Mouse (Mus musculus) splenic B cell, adult 2 months (primary cell): ENCODE results near the gene Olfr412.

ENCODE experiments used
- DNase-seq: peaks from one replicate; pipeline ENCODE4 v3.0.0-alpha.2; 2011; ENCODE audit warnings: low read depth, low spot score
- H3K27me3 ChIP-seq: 2 replicates; pipeline ENCODE4 v1.6.1; 2012; ENCODE audit warnings: mild to moderate bottlenecking, low read length, moderate library complexity, mixed read lengths; ENCODE audit not compliant: control insufficient read depth, poor library complexity, insufficient read depth, severe bottlenecking
- H3K36me3 ChIP-seq: 2 replicates; pipeline ENCODE4 v1.6.1; 2012; ENCODE audit warnings: mild to moderate bottlenecking, low read length, moderate library complexity, mixed read lengths; ENCODE audit not compliant: control insufficient read depth, poor library complexity, insufficient read depth, severe bottlenecking

The Olfr412 gene

DNA sequence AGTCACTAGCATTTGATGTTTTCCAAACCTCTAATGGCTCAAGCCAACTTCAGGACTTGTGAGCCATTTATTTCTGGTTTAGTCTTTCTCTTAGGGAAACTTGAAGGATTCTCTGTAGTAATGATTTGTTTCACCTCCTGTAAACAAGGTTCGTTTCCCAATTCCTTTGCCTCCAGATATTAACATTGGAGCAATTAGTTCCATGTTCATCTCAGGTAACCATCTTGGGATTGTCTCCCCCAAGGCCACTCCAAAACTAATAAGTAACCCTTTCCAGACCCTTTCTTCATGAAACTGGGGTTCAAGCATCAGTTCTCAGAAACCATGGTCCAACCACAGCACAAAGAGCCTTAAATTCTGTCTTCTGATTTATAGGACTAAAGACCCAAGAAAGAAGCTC is at the start of gene Olfr412:
Gene Olfr412 (plus strand): TSS at position 301 of the 400 bp plus-strand sequence.
- DNase-seq: no peak
- Histone ChIP-seq H3K36me3 (no peaks in the 10 kb centered on the region), H3K27me3 (no peaks in the 10 kb centered on the region)

DNA sequence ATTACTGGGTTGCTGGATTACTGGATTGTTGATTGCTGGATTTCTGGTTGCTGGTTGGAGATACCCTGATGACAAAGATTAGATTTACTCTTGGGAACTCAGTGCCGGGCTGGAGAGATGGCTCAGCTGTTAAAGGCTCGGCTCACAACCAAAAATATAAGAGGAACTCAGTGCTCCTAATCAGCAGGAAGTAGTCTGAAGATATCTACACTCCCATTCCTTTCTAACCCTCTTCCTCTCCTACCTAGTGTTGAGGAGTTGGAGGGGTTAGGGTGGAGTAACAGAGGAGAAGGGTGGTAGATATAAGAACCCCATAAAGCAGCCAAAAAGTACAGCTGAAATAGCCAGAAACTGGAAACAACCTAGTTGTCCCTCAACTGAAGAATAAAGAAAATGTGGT is 35.8 kb upstream of the Olfr412 start:
- Histone ChIP-seq H3K27me3 (no peaks in the 10 kb centered on the region), H3K36me3 (no peaks in the 10 kb centered on the region)
- no peak for DNase-seq

DNA sequence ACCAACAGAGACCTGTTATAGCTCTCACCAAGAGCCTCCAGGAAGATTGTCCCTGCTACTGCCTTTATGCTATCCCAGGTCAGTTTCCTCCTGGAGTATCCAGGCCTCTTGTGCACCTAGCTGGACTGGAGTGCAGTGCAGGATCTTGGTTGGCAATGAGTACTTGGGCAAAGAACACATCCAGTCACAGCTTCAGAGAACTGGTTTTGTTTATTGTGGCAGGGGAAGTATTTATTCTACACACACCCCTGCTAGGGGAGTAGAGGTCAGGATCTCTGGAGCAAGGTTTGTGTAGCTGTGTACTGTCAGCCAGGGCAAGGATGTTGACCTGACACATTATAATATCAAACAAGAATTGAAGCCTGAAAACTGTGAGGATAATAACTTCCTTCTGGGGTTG is 33.1 kb upstream of the Olfr412 start:
- Histone ChIP-seq H3K36me3 (no peaks in the 10 kb centered on the region), H3K27me3 (no peaks in the 10 kb centered on the region)
- DNase-seq: no peak

DNA sequence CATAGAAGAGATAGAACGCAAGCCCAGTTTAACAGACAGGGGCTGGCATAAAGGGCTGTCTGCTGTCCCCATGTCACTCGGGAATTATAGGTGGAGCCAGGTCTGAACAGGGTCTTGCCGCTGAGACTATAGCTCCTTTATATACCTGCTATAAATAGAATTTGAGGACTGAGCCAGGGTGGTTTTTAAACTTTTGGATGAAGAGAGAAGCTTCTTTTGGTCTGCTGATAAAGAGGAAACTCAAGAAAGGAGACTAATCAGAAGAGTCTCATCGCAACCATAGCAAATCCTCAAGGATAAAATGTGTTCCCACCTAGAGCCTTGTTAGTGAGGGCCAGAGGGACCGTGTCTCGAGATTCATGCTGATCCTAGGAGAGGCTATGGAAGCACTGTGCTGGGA is 23.9 kb upstream of the Olfr412 start, which contains the start of gene Olfr410:
Gene Olfr410 (minus strand): TSS at position 101 of the 400 bp plus-strand sequence.
- Histone ChIP-seq H3K36me3 (no peaks in the 10 kb centered on the region), H3K27me3 (no peaks in the 10 kb centered on the region)

DNA sequence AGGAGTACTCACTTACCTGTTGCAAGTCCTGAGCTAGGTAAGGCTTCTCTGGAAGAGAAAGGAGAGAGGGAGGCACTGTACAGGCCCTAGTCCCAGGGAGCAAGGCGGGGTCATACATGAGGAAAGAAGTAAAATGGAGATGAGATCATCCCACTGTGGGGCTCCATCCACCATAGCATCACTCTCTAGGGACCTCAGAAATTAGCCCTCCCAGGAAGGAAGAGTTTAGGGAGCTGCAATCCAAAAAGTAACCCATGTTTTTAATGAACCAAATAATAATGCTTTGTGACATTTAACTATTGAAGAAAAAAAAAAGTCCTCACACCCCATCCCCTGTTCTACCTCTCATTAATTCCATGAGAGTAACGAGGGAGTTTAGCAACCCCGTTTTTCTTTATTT is 9.3 kb upstream of the Olfr412 start, which contains the start of gene Olfr411:
Gene Olfr411 (minus strand): TSS at position 101 of the 400 bp plus-strand sequence.
- DNase-seq: no peak
- Histone ChIP-seq H3K36me3 (no peaks in the 10 kb centered on the region), H3K27me3 (no peaks in the 10 kb centered on the region)

More for the DNA sequence above, 23.9 kb upstream of the Olfr412 start, which contains the start of gene Olfr410:
- no peak for DNase-seq

DNA sequence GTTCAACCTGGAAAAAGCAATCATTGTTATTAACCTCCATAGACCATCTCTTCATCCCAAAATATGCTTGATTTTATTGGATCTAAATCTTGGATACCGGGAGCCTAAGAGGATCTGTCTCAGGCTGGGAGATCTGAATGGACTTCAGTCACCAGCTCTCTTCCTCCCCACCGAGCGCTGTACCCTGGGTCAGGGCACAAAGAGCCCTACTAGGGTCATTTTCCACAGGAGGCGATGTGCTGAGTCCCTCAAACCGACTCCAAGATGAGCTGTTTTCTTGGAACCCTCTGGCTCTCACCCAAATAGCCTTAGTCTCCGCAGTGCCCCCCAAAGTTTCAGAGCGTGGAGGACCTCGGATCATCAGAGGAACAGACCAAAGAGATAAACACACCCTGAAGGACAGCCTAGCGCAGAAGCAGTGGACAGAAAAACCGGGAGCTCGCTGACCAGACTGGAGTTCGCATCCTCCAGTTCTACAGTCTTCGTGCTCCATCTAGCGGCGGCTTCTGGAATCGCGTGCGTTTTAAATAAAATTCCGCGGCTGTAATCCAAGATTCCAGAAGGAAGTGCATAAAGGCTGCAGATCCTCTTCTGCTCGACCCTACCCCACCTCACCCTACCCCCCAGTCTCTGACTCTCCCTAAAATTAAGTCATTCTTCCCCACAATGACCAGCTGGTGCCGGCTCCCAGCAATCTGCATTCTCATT is 9.7 kb downstream of the Olfr412 start:
- peak; percentile 63 for DNase-seq

DNA sequence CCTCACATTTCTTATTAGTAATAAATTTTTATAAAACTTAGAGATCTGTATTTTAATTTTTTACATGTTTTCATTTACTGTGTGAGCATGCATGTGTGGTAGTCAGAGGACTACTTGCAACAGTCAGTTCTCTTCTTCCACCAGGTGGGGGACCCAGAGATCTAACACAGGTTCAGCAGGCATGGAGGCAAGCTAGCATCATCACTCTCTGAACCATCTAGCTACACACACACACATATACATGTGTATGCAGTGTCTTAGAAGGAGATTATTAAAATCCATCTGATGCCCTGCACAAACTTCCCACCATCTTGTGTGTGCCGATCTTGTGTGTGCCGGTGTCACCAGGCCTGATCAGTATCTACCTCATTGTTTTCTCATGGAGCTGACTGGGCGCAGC is 15.0 kb downstream of the Olfr412 start:
- DNase-seq: peak; percentile 42
- Histone ChIP-seq H3K27me3 (no peaks in the 10 kb centered on the region), H3K36me3 (no peaks in the 10 kb centered on the region)

More for the DNA sequence above, 9.7 kb downstream of the Olfr412 start:
- Histone ChIP-seq H3K27me3 (no peaks in the 10 kb centered on the region), H3K36me3 (no peaks in the 10 kb centered on the region)

DNA sequence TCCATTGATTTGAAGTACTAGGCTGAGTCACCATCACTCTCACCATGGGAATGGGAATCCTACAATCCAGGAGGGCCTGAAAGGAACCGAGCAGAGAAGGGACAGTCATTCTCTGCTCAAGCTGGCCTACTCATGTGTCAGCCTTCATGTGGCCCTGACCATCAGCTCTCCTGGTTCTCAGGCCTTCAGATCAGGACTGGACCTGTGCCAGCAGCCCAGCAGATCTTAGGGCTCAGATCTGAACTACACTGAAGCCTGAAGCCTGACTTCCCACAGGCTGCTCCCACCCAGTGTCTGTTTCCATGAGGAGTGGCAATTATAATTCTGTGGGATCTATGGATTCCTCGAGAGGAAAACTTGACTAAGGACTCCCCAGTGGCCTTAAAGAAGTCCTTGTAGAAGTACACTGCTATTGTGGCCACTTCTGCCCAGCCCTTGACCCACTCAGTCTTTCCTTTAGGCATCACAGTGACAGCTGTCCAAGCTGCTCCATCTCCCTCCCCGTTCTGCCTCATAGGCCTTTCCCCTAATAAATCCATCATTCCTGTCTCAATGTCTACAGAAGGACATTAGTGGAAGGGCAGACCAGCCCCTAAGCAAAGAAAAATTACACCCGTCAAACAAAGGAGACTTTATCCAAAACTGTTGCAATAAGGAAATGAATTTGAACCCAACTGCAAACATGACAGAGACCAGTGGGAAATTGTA is 17.5 kb downstream of the Olfr412 start:
- Histone ChIP-seq H3K27me3 (no peaks in the 10 kb centered on the region), H3K36me3 (no peaks in the 10 kb centered on the region)
- no peak for DNase-seq

DNA sequence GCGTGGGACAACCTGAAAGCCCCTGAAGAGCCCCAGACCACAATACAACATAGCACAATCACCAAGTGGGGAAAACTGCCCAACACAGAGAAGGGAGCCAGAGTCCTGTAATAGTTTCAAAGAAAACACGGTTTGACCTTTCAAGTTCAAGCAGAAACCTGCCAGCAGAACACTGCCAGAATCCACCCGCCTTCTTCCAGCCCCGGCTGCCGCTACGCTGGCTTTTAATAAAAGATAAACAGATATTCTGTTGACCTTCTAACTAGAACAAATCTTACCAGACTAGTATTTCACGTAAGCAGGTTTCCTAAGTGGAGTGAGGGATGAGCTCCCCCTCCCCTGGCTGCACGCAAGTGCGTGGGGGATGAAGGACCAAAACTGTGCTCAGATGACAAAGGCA is 23.8 kb downstream of the Olfr412 start:
- DNase-seq: no peak
- Histone ChIP-seq H3K27me3 (no peaks in the 10 kb centered on the region), H3K36me3 (no peaks in the 10 kb centered on the region)

DNA sequence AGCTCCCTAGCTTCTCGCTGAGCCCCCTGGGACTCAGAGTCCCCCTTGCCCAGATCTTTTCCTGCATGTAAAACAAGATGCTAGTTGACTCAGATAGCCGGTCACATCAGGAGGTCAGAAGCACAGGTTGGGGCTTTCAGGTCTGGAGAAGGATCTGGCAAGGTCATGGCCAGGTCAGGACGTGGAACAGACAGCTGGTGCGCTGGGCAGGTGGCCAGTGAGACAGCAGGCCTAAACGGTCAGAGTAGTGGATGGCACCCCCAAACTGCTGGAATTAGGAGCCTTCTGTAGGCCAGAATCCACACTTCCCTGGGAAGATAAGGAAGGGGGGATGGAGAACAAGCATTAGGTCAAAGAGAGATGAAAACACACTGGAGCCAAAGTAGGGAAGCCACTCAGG is 25.3 kb downstream of the Olfr412 start:
- H3K36me3 ChIP-seq: no peaks in the 10 kb centered on the region
- DNase-seq: no peak
- no peaks in the 10 kb centered on the region for H3K27me3 ChIP-seq

DNA sequence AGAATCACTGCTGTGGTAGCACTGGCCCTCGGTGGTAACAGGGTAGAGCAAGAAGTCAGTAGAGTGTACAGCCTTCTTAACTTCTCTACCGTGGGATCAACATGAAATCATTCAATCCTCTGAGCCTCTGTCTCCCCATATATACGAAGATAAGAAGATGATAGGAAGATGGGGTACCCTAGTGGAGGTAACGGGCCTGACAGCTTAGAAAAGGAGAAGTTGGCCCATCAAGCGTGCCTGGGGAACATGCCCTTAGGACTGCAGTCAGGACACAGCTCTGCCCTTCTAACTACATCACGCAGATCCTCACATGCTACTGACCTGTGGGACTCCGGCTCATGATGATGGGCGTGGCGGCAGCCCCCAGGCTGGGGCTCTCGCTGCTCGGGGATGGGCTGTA is 30.0 kb downstream of the Olfr412 start:
- no peaks in the 10 kb centered on the region for H3K27me3 ChIP-seq
- DNase-seq: peak; percentile 6
- H3K36me3 ChIP-seq: 0 out of 2 replicates have a peak, but pooled peaks cover 3% of the 10 kb centered on the region

DNA sequence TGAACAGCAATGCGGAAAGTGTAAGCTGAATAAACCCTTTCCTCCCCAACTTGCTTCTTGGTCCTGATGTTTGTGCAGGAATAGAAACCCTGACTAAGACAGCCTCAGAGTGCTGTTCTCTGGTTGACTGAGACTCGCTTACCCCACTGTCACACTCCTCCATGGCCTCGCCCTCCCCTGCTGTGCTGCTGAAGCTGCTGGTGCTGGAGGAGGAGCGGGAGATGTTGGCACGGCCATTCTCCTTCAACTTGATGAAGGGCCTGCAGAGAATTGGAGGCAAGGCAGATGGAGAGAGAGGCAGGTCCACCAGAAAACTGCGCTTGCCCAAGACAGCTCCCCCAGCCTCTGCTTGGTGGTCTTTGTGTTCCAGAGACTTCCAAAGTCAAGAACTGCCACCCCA is 31.0 kb downstream of the Olfr412 start:
- no peaks in the 10 kb centered on the region for H3K27me3 ChIP-seq
- H3K36me3 ChIP-seq: 0 out of 2 replicates have a peak, but pooled peaks cover 3% of the 10 kb centered on the region
- DNase-seq: no peak

DNA sequence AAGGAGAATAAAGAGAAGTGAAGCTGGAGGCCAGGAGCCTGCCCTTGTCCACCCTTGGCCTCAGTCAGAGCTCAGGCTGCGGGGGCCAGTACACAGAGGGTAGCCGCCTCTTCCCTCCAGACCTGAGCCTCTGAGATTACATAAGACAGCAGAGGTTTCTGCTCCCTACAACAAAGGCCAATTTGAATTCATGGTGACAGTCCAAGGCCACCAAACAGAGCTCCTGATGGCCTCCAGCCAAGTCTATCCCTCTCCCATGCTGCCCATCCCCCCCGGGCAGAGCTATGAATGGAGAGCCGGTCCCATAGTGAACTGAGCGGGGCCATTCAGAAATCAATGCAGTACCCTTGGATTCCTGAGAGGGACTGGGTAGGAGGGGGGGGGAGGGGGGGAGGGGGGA is 31.6 kb downstream of the Olfr412 start:
- no peak for DNase-seq
- H3K27me3 ChIP-seq: no peaks in the 10 kb centered on the region
- 0 out of 2 replicates have a peak, but pooled peaks cover 3% of the 10 kb centered on the region for H3K36me3 ChIP-seq

DNA sequence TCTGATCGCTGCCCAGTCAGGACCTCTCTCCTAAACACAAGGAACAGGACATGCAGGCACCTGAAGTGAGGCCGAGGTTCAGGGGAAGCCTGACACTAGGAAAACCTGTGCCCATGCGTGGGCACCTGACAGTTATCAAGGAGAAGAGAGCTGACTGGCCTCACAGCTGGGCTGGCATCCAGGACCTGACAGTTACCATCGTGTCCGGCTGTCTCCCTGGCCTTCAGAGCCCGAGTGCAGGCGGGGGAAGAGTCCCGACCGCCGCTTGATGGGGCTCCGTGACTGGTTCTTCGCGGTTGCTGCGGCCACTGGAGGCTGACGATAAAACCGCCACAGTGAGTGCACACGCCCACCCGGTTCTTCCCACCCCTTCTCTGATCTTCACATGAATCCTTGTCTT is 33.7 kb downstream of the Olfr412 start:
- no peak for DNase-seq
- 0 out of 2 replicates have a peak, but pooled peaks cover 3% of the 10 kb centered on the region for H3K36me3 ChIP-seq
- no peaks in the 10 kb centered on the region for H3K27me3 ChIP-seq

DNA sequence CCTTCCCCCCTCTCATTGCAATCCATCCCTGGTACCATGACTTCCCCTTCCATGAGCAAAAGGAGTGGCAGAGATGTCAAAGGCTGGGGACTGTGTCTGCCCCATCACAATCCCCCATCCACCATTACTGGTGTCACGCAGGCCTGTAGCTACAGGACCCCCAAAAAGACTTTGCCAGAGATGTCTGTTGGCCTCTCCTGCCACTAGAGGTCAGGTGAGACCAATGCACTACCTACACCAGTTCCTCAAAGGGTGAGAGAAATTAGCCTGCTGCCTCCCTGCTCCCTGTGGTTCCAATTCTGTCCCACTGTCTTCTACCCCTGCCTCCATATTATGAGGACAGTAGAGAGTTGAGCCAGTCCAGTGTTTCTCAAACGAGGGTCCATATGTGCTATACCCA is 40.3 kb downstream of the Olfr412 start:
- no peaks in the 10 kb centered on the region; the same call in 1 of the 2 replicates for H3K27me3 ChIP-seq
- peak; percentile 27 for DNase-seq
- no peaks in the 10 kb centered on the region for H3K36me3 ChIP-seq
